Mouse (Mus musculus) cerebellum, postnatal 14 days (tissue): ENCODE results near the gene Rdh8.
"Not testable (repeated sequence)": the region's sequence is repeated elsewhere in the genome, so short reads cannot be mapped to it uniquely, and the experiment has no call there.

ENCODE experiments used
- DNase-seq, 2 experiments: peaks; one replicate each; pipeline ENCODE4 v3.0.0; 2021; ENCODE audit warnings: mixed read lengths in 2 of 2

The Rdh8 gene

GRCm38 (mm10) chr9:20818236-20818635 lies at the start of gene Rdh8:
Gene Rdh8, plus strand, starts transcription at chr9:20818503.
- DNase-seq, result no peak

GRCm38 (mm10) chr9:20781286-20781685 lies 37.0 kb upstream of the Rdh8 start:
- DNase-seq, result no peak

GRCm38 (mm10) chr9:20785055-20785454 lies 33.2 kb upstream of the Rdh8 start:
- no peak for DNase-seq

- no peak for DNase-seq
Measured at GRCm38 (mm10) chr9:20787992-20788391, 30.3 kb upstream of the Rdh8 start.

GRCm38 (mm10) chr9:20789651-20790050 lies 28.7 kb upstream of the Rdh8 start:
- DNase-seq, result no peak

- no peak for DNase-seq
Measured at GRCm38 (mm10) chr9:20790345-20790744, 28.0 kb upstream of the Rdh8 start.

- peak; percentile 49 to 54 for DNase-seq
Measured at GRCm38 (mm10) chr9:20794108-20794806, 24.0 kb upstream of the Rdh8 start.

- DNase-seq, result peak; percentile 44 to 66
Measured at GRCm38 (mm10) chr9:20804266-20805158, 13.8 kb upstream of the Rdh8 start.

- DNase-seq, result no peak
Measured at GRCm38 (mm10) chr9:20805159-20805495, 13.2 kb upstream of the Rdh8 start.

GRCm38 (mm10) chr9:20805706-20806105 lies 12.6 kb upstream of the Rdh8 start:
- no peak for DNase-seq

- DNase-seq, result peak in 1 of 2 experiments; percentile 2
Measured at GRCm38 (mm10) chr9:20810271-20810670, 8.0 kb upstream of the Rdh8 start.

- no peak for DNase-seq
Measured at GRCm38 (mm10) chr9:20810773-20811172, 7.5 kb upstream of the Rdh8 start.

- DNase-seq, result peak in 1 of 2 experiments; percentile 4
Measured at GRCm38 (mm10) chr9:20812537-20813271, 5.6 kb upstream of the Rdh8 start.

GRCm38 (mm10) chr9:20814521-20815272 lies 3.6 kb upstream of the Rdh8 start, which contains the start of gene Col5a3:
Gene Col5a3, minus strand, starts transcription at chr9:20815067.
- peak in 1 of 2 experiments; percentile 6 for DNase-seq

GRCm38 (mm10) chr9:20820001-20820400 lies 1.7 kb downstream of the Rdh8 start:
- DNase-seq, result no peak

GRCm38 (mm10) chr9:20822821-20823220 lies 4.5 kb downstream of the Rdh8 start:
- no peak for DNase-seq

- DNase-seq, result no peak
Measured at GRCm38 (mm10) chr9:20825781-20826180, 7.5 kb downstream of the Rdh8 start.

- no peak for DNase-seq
Measured at GRCm38 (mm10) chr9:20828127-20828526, 9.8 kb downstream of the Rdh8 start.

GRCm38 (mm10) chr9:20830901-20831643 lies 12.8 kb downstream of the Rdh8 start:
- DNase-seq, result peak; percentile 96 to 99

- DNase-seq, result no peak
Measured at GRCm38 (mm10) chr9:20834881-20835280, 16.6 kb downstream of the Rdh8 start.

GRCm38 (mm10) chr9:20835431-20835954 lies 17.2 kb downstream of the Rdh8 start:
- not testable (repeated sequence) for DNase-seq
